Mouse (Mus musculus): ENCODE results near the gene Zfyve26.
"Not testable (repeated sequence)": the region's sequence is repeated elsewhere in the genome, so short reads cannot be mapped to it uniquely, and the experiment has no call there.

Zfyve26 gene

GRCm38 (mm10) chr12:79296126-79296816 lies at the start of gene Zfyve26:
Zfyve26 (minus strand) TSS chr12:79296304.
- peak; percentile 97 for DNase-seq (ENCODE audit: low read depth, low spot score)

GRCm38 (mm10) chr12:79341291-79341845 lies 45.3 kb upstream of the Zfyve26 start:
- DNase-seq (ENCODE audit: low read depth, low spot score) = no peak

GRCm38 (mm10) chr12:79340513-79340912 lies 44.4 kb upstream of the Zfyve26 start:
- DNase-seq (ENCODE audit: low read depth, low spot score) = no peak

GRCm38 (mm10) chr12:79338791-79339190 lies 42.7 kb upstream of the Zfyve26 start:
- no peak for DNase-seq (ENCODE audit: low read depth, low spot score)

GRCm38 (mm10) chr12:79331722-79332121 lies 35.6 kb upstream of the Zfyve26 start:
- DNase-seq (ENCODE audit: low read depth, low spot score) = no peak

- DNase-seq (ENCODE audit: low read depth, low spot score) = no peak
Observed at GRCm38 (mm10) chr12:79330571-79330970, 34.5 kb upstream of the Zfyve26 start.

- no peak for DNase-seq (ENCODE audit: low read depth, low spot score)
Observed at GRCm38 (mm10) chr12:79327868-79328267, 31.8 kb upstream of the Zfyve26 start.

- no peak for DNase-seq (ENCODE audit: low read depth, low spot score)
Observed at GRCm38 (mm10) chr12:79326745-79327144, 30.6 kb upstream of the Zfyve26 start.

- DNase-seq (ENCODE audit: low read depth, low spot score) = no peak
Observed at GRCm38 (mm10) chr12:79326236-79326635, 30.1 kb upstream of the Zfyve26 start.

GRCm38 (mm10) chr12:79322539-79322938 lies 26.4 kb upstream of the Zfyve26 start:
- not testable (repeated sequence) for DNase-seq (ENCODE audit: low read depth, low spot score)

GRCm38 (mm10) chr12:79320895-79321294 lies 24.8 kb upstream of the Zfyve26 start:
- no peak for DNase-seq (ENCODE audit: low read depth, low spot score)

GRCm38 (mm10) chr12:79317339-79317738 lies 21.2 kb upstream of the Zfyve26 start:
- DNase-seq (ENCODE audit: low read depth, low spot score) = no peak

- no peak for DNase-seq (ENCODE audit: low read depth, low spot score)
Observed at GRCm38 (mm10) chr12:79313721-79314120, 17.6 kb upstream of the Zfyve26 start.

GRCm38 (mm10) chr12:79306013-79306412 lies 9.9 kb upstream of the Zfyve26 start:
- no peak for DNase-seq (ENCODE audit: low read depth, low spot score)

- no peak for DNase-seq (ENCODE audit: low read depth, low spot score)
Observed at GRCm38 (mm10) chr12:79305131-79305530, 9.0 kb upstream of the Zfyve26 start.

- no peak for DNase-seq (ENCODE audit: low read depth, low spot score)
Observed at GRCm38 (mm10) chr12:79301802-79302201, 5.7 kb upstream of the Zfyve26 start.

- no peak for DNase-seq (ENCODE audit: low read depth, low spot score)
Observed at GRCm38 (mm10) chr12:79297884-79298636, 2.0 kb upstream of the Zfyve26 start.

- DNase-seq (ENCODE audit: low read depth, low spot score) = peak; percentile 80
Observed at GRCm38 (mm10) chr12:79297121-79297576, 1.0 kb upstream of the Zfyve26 start, which contains the start of gene Rad51b. Rad51b (plus strand) TSS chr12:79297282.

- no peak for DNase-seq (ENCODE audit: low read depth, low spot score)
Observed at GRCm38 (mm10) chr12:79292874-79293273, 3.2 kb downstream of the Zfyve26 start.

- no peak for DNase-seq (ENCODE audit: low read depth, low spot score)
Observed at GRCm38 (mm10) chr12:79282595-79282994, 13.5 kb downstream of the Zfyve26 start.

GRCm38 (mm10) chr12:79279513-79280115 lies 16.5 kb downstream of the Zfyve26 start:
- no peak for DNase-seq (ENCODE audit: low read depth, low spot score)

- DNase-seq (ENCODE audit: low read depth, low spot score) = no peak
Observed at GRCm38 (mm10) chr12:79272604-79273003, 23.5 kb downstream of the Zfyve26 start.
